Mouse (Mus musculus): Measurements from ENCODE around the gene Apba1. TPM values are rescaled to one million over a fixed set of nuclear protein-coding genes. Genes with fewer than 3 reads are reported as not detected.

Gene Apba1
- 100 to 1,000 TPM; 177 to 198 TPM for total RNA-seq (2021)

DNA sequence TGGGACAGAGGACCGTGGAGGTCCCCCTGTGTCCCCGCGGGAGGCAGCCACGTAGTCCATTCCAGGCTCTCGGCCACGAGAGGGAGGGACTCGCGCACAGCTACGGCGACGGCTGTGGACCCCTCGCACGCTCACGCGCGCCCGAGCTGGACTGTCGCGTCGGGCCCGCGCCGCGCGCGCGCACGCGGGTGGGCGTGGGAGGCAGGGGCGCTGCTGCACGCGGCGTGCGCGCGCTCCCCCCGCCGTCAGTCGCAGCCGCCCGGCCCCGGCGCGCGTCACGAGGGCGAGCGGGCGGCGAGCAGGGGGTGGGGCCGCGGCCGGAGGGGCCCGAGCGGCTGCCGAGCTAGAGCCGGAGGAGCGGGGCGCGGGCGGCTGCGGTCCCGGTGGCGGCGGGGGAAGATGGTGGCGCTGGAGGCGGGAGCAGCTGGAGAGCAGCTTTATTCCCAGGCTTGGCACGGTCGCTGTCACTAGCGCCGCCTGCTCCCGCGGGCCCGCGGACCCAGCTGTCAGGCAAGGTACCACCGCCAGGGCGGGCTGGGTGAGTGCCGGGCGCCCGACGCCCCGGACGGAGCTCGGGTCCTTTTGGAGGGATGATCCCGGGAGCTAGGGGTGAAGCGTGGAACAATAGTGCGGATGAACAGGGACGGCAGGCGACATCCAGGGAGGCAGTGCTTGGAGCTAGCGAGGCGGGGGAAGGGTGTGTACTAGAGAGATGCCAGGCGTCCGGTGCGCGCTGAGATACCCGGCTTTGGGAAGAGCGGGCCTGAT lies at the start of gene Apba1:
TSS of gene Apba1 (plus strand) at position 334 of the 768 bp plus-strand sequence.
- peak; percentile 89 for DNase-seq
- intact Hi-C loops (cut with DNase I) = loop anchor here (5.0 to 10.0 kb wide), 2 partner anchors 184 to 381 kb away; no protein-coding TSS in a partner anchor

DNA sequence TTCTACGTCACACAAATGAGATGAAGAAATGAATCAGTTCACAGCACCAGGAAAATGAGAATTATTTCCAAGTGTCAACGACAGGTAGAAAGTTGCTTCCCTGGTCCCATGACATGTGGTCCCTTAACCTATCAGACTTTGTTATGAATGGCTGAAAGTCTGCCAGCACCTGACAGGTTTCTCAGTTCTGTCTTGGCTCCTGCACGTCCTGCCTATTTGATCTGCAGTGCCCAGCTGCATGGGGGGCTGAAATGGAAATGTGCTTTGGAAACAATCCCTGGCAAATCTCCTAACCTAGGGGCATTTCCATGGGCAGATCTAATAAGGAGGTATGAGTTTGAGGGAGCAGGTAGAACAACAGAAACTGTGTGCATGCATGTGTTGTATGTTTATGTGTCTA lies 12.2 kb upstream of the Apba1 start:
- intact Hi-C loops (cut with DNase I) = no loop called here

DNA sequence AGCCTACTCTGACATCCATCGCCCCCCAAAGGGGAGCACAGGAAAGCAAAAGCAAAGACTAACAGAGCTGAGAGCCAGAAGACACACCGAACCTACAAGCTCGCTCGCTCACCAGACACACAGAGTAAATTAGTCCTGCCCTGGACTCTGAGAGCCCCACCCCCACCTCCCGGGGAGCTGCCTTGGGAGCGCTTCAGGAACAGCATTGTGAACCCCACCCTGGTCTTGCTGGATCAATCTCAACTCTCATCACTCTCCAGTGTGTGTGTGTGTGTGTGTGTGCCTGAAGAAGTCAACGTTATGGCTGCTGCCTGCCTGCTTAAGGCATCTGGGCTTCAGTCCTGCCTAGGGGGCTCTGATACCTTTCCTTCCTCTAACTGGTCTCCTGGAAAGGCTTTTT lies 1.7 kb upstream of the Apba1 start:
- intact Hi-C loops (cut with DNase I) = loop anchor here (5.0 to 10.0 kb wide), 2 partner anchors 182 to 380 kb away; no protein-coding TSS in a partner anchor
- DNase-seq = no peak

More for the DNA sequence above, 12.2 kb upstream of the Apba1 start:
- DNase-seq = no peak

DNA sequence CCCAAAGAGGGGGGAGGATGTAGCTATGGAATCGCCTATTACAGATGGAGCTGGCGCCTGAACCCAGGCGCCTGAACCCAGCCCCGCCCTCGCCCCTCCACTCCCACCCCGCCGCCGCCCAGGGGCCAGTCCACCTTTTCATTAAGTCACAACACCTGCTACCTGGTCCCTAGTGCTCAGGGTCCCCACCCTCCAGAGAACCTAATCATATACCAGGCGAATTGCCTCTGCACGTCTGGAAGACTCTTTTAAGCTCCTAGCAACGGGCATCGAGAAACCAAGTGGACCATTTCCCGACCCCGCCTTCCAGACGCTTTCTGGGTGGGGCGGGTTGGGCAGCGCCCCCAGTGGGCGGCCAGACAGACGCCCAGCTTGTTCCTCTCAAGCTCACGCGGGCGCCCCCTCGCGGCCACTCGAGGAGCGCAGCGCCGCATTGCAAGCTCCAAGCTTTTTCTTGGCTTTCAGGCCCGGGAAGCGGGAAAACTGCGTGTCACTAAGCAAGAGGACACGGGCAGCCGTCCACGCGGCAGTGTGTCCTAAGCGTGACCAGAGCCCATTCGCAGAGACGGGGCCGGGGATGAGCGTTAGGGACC lies 630 bp upstream of the Apba1 start:
- intact Hi-C loops (cut with DNase I) = loop anchor here (5.0 to 10.0 kb wide), 2 partner anchors 183 to 381 kb away; no protein-coding TSS in a partner anchor
- peak; percentile 98 for DNase-seq

DNA sequence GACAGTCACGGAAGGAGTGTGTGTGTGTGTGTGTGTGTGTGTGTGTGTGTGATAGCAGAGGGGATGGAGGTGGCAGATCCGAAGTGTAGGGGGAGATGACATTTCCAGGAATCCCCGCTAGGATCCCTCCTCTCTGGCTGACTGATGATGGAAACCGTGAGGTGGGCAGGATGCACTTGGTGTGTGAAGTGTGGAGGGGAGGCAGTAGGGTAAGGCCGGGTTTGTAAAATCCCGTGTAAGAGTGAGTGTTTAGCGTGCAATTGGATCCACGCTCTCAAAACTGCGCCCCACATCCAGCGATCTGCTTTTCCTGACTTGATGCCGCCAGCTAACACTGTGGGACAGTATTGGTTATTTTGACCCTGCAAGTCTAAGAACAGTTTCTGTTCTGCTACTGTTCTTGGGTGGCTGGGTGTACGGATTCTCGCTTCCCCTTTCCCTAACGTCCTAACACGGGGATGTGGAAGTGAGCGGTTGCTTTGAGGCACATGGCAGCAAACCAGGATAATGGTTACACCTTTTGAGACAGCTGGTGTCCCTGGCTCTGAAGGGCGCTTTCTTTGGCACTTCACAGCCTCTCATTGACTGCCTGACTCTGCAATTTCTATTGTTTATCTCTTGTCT lies 747 bp downstream of the Apba1 start:
- DNase-seq = peak; percentile 31
- intact Hi-C loops (cut with DNase I) = loop anchor here (5.0 to 10.0 kb wide), 2 partner anchors 185 to 382 kb away; no protein-coding TSS in a partner anchor

DNA sequence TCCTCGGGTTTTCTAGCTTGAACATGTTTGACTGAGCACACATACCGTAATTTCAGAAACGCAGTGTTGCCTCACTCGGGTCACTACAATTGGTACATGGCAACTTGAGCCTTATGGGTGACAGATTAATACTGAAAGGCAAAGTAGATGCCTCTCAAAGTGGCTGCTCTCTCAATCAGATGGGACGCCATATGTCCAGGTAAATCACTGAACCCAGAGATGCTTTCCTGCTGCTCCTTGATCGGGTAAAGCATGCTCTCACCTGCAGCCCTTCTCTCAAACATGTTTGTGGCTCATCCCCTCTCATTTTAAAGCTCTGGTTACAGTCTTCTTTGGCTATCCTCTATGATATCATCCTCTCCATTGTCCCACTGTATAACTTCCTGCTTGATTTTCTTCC lies 4.7 kb downstream of the Apba1 start:
- DNase-seq = no peak
- intact Hi-C loops (cut with DNase I) = loop anchor here (10.0 kb wide), 3 partner anchors 91 to 191 kb away; no protein-coding TSS in a partner anchor

DNA sequence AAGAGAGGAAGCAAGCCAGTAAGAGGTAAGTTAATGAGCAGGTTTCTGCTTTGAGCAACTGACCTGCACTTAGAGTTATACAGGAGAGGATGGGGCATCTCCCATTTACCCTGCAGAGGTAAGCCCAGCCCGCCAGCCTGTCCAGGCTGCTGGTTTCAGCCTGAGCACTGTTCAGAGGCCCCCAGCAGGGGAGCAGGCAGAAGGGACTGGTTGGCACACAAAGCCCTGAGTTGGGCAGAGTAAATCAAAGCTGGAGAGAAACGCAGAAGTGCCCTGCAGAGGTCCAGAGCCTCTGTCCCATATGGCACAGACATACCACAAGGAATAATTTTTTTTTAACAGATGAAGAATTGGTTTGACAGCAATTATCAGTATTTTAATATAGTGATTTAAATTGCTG lies 5.4 kb downstream of the Apba1 start:
- peak; percentile 84 for DNase-seq
- intact Hi-C loops (cut with DNase I) = loop anchor here (10.0 kb wide), 3 partner anchors 91 to 191 kb away; no protein-coding TSS in a partner anchor

DNA sequence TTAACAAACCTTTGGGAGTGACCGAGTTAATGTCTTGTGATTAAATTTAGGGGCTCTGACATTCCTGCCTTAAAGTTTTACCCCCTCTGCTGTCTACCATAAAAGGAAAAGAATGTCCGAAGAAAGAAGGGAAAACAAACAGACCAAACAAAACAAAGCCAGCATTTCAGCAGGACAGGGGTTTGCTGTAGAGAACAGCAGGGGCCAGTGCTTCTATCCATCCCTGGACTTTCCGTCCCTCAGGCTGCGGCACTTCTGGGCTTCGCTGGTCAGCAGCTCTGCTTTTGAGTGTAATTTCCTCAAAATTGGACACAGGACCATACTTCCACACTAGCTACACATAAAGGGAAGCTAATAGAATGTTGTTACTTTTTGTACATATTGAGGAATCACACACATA lies 10.2 kb downstream of the Apba1 start:
- DNase-seq = no peak
- intact Hi-C loops (cut with DNase I) = loop anchor here (10.0 kb wide), 3 partner anchors 86 to 186 kb away; no protein-coding TSS in a partner anchor

DNA sequence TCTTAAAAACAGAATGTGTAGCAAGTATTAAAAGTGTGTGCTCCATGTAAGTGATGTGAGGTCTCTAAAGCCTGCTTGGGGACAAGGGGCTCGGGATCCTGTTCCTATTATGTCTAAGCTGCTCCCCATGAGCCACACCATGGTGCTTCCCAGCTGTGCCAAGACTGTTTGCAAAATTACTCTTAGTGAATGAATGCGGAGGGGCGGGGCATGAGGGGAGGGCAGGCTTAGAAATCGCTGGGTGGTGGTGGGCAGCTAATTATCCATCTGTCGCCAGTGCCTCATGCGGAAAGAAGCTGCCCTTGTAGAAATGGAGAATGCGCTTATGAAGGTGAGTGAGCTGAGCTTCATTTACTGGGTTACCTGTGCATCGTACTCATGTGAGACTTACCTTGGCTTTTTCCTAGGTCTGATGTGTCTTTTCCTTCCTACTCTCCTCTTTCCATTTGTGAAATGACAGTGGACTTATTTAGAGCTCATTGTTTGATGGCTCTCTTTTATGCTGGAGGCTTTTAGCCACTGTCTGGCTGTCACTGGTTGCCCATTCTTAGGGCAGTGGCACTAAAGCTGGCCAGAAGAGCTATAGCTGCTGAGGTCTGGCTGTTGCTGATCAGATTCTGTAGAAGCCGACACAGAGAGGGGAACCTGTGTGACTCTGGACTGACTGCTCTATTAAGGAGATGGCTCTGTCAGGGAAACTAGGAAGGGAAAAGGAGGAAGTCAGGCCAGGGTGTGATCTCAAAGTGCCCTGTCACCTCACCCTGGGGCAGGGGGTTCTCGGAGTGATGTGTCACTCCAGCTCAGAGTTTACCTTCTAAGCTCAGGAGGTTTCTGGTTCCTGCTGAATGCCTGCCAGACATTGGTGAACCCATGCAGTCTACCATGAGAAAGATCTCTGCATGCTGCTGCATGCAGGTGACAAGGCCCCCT lies 12.1 kb downstream of the Apba1 start:
- DNase-seq = peak; percentile 76
- intact Hi-C loops (cut with DNase I) = no loop called here

DNA sequence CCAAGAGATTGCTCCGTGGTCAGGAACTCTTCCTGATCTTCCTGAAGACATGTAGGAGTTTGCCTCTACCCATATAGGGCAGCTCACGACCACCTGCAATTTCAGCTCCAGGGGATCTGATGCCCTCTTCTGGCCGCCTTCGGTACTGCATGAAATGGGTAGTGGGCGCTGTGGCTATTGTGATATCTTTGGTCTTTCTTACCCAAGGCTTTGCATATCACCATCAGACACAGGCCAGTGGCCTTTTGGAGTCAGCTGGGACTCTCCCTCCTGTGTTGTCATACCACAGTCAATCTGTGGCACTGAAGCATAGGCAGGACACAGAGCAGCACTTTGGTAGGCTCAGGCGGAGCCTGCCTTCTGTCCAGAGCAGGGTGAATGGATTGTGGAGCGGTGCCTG lies 13.3 kb downstream of the Apba1 start:
- intact Hi-C loops (cut with DNase I) = no loop called here
- no peak for DNase-seq

DNA sequence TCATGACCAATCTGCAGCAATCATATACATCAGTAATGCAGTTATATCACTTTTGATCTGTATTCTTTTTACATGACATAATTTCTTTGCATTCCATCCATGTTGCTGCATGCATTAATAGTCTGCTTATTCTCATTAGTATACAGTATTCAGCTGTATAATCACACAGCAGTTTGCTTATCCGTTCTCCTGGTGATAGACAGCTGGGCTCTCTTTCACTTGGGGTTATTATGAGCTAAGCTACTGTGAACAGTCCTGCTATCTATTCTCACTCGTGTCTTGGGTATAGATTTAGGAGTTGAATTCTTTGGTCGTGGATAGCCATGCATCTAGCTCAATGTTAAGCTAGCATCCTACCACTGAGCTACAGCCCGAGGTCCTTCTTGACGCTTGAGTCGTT lies 16.7 kb downstream of the Apba1 start:
- intact Hi-C loops (cut with DNase I) = no loop called here
- no peak for DNase-seq

DNA sequence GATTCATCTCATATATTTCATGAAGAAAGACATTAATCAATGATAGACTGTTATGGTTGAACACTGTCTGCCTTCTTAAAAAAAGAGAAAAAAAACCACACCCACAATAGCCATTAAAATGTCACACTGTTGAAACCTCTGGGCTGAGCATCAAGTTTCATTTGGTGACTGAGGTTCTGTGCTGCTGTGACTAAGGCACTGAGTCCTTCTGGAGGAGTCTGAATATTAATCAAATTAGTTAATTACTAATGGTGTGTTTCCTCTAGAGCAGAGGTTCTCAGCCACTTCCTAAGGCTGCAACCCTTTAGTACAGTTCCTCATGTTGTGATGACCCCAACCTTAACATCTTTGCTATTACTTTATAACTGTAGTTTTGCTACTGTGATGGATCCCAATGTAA lies 20.4 kb downstream of the Apba1 start:
- intact Hi-C loops (cut with DNase I) = no loop called here

DNA sequence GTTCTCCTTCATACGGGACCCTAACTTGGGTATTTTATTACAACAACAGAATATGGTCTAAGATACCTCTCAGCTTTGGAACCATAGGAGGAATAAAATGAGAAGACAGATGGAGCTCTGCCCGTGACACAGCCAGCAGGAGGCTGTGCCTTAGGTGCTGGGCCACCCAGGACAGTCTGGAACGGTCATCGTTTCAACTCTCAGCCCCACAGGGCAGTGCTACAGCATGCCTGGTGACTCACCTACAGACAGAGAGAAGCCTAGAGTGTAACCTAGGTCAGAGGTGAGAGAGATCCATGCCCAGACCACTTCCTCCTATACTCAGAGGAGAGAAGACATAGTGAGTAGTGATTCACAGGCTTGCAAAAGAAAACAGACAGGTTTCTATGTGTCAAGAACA lies 21.4 kb downstream of the Apba1 start:
- intact Hi-C loops (cut with DNase I) = no loop called here
- no peak for DNase-seq

More for the DNA sequence above, 20.4 kb downstream of the Apba1 start:
- no peak for DNase-seq

DNA sequence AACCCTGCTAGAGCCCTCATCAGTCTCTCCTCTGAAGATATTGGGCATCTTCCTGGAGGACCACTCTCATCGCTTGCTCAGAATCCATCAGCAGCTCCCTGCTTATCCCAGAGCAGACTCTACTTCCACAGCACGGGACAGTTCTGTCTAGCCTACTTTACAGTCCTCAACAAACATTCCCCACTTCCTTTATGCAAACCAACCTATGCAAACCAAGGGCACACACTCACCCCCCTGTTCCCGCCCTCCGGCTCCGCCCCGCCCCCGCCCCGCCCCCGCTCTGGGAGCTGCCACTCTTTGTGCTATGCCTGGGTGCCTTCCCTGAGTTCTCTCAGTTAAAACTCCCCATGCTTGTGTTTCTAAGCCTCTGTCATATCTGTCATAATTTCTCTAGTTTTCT lies 23.3 kb downstream of the Apba1 start:
- intact Hi-C loops (cut with DNase I) = no loop called here
- no peak for DNase-seq

DNA sequence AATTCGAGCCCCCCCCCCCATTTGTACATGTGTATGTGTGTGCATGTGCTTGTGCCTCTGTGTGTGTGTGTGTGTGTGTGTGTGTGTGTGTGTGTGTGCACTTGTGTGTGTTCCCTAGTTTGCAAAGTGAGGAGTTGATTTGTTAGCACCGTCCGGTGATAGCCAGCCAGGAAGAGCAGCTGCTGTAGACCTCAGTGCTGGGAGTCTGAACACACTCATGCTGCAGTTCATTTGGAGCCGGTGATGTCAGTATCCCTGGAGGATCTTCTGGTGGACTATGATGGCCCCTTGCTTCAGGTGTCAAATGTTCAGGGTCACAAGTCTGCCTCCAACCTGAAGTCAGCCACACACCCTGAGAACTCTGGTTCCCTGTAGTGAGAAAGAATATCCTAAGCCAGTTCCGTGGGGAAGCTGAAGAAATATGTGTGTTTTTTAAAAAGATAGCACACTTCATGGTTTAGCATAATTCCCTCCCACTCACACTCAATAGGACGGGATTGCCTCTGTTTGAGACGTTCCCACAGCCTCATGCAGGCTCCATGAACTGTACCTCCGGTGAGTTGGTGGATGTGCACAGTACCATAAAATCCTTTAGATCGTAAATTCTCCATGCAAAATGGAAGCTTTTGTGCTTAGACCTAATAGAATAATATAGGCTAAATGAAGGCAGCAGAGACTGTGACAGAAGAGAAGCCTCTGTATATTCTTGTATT lies 29.9 kb downstream of the Apba1 start:
- no peak for DNase-seq
- intact Hi-C loops (cut with DNase I) = no loop called here

DNA sequence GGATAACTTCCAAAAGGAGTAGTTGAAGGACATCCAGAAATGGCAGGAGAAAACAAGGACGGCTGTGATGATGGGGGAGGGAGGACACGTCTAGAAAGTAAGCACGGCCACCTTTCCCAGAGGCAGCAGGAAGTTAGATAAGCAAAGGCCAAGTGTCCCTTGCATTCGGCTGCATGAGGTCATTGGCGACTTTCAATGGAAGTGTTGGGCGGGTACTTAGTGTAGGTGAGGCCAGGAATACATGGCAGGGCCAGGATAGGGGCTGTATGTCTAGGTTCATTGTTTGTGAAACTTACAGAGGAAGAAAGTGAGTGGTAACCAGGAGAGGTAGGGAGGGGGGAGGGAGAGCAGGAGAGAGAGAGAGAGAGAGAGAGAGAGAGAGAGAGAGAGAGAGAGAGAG lies 33.0 kb downstream of the Apba1 start:
- DNase-seq = no peak
- intact Hi-C loops (cut with DNase I) = no loop called here

DNA sequence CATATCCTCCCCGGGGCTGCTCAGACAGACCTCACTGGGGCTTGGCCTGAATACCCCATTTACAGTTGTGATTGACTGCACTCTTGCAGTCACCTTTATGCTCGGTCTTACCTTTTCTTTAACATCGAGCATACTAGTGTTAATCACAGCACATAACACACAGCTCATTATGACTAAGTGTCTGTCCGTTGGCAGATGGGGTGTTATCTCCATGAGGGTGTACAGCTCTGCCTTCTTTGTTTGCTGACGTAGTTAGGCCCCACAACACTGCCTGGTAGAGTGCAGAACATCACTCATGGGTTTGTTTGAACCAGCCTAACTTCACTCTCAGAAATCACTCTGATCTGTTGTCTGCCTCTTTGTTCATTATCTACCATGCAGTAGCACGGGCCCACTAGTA lies 33.9 kb downstream of the Apba1 start:
- intact Hi-C loops (cut with DNase I) = no loop called here
- DNase-seq = no peak

DNA sequence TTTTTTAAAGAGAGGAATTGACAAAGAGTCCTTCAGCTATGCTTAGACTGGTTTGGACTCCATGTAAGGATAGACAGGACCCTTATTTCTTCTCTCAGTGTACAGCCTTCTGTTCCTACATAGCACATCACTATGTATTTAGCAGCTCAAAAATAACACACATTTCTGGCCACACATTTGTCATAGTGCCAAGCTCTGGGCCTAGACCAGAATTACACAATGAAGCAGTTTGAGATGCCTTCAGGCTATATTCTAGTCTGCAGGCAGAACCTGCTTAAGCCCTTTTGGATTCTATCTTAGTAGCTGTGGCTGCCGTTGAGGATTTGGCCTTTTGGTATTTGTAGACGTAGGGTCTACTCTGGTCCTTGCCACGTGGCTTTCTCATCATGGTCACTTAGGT lies 35.8 kb downstream of the Apba1 start:
- intact Hi-C loops (cut with DNase I) = no loop called here
- DNase-seq = no peak

DNA sequence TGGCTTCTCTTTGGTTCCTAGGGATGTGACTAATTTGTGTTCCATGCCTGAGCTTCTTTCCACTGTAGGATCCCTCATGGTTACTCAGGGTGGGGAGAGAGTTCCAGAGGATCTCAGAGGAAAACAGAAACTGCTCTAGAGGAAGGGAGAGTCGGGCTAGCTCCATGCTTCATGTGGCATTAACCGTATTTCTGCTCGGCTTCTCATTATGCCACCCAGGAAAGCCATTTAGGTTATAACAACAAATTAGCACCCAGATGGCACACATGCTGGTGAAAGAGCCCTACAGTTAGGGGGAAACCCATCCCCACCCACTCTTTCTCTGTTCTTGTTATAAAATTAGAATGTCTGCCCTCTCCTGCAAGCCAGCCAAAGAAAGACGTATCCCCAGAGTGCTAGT lies 36.5 kb downstream of the Apba1 start:
- intact Hi-C loops (cut with DNase I) = no loop called here
- DNase-seq = no peak

DNA sequence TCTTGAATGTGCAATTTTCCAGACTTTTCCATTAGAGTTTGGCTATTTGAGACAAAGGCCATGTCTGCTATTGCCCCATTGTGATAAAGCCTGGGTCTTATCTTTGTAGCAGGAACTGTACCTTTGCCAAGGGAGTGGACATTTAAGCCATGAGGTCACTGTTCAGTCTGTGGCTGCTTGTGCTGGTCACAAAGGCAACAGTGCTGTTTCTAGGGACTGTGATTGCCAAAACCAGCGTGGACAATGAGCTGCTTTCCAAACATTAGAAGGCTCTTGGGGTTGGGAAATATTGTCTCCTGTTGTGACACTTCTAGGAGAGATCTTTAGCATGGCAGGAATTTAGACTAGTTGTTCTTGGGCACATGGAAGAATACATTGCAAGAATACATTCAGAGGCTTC lies 42.5 kb downstream of the Apba1 start:
- DNase-seq = no peak
- intact Hi-C loops (cut with DNase I) = no loop called here

Measured in left cerebral cortex, postnatal 4 days (tissue).